Mouse (Mus musculus) ovary, postnatal 10 days (tissue): ENCODE measurements around the gene Hoxd1.

Experiments used
- DNase-seq: peaks from one replicate; pipeline ENCODE4 v3.0.0; 2022; ENCODE audit warnings: low spot score

Gene Hoxd1

GRCm38 (mm10) chr2:74732513-74733316 lies 30.1 kb upstream of the Hoxd1 start:
- DNase-seq, result no peak

GRCm38 (mm10) chr2:74733317-74733661 lies 29.5 kb upstream of the Hoxd1 start:
- DNase-seq, result no peak

- DNase-seq, result no peak
Measured at GRCm38 (mm10) chr2:74733765-74734164, 29.0 kb upstream of the Hoxd1 start.

- no peak for DNase-seq
Measured at GRCm38 (mm10) chr2:74734451-74734850, 28.3 kb upstream of the Hoxd1 start.

GRCm38 (mm10) chr2:74734996-74735811 lies 27.6 kb upstream of the Hoxd1 start:
- DNase-seq, result no peak

- no peak for DNase-seq
Measured at GRCm38 (mm10) chr2:74735851-74736687, 26.7 kb upstream of the Hoxd1 start.

- DNase-seq, result no peak
Measured at GRCm38 (mm10) chr2:74736688-74737577, 25.8 kb upstream of the Hoxd1 start.

- no peak for DNase-seq
Measured at GRCm38 (mm10) chr2:74737578-74738070, 25.2 kb upstream of the Hoxd1 start.

- no peak for DNase-seq
Measured at GRCm38 (mm10) chr2:74738623-74739475, 23.9 kb upstream of the Hoxd1 start.

- no peak for DNase-seq
Measured at GRCm38 (mm10) chr2:74739476-74739800, 23.3 kb upstream of the Hoxd1 start.

GRCm38 (mm10) chr2:74739869-74740268 lies 22.9 kb upstream of the Hoxd1 start:
- DNase-seq, result no peak

- DNase-seq, result no peak
Measured at GRCm38 (mm10) chr2:74740311-74741091, 22.3 kb upstream of the Hoxd1 start.

- no peak for DNase-seq
Measured at GRCm38 (mm10) chr2:74741252-74741978, 21.4 kb upstream of the Hoxd1 start.

- DNase-seq, result no peak
Measured at GRCm38 (mm10) chr2:74741979-74742277, 20.9 kb upstream of the Hoxd1 start.

- no peak for DNase-seq
Measured at GRCm38 (mm10) chr2:74745540-74746297, 17.1 kb upstream of the Hoxd1 start.

GRCm38 (mm10) chr2:74746298-74746921 lies 16.4 kb upstream of the Hoxd1 start:
- DNase-seq, result no peak

- no peak for DNase-seq
Measured at GRCm38 (mm10) chr2:74747006-74747405, 15.8 kb upstream of the Hoxd1 start.

GRCm38 (mm10) chr2:74747661-74748141 lies 15.1 kb upstream of the Hoxd1 start:
- DNase-seq, result no peak
